Mouse (Mus musculus): ENCODE measurements at regions not wholly inside any gene's neighbourhood (a gene's known extent, or its start where the extent isn't known, plus 50 kb on each side); places are given as distances from the start of the nearest gene placed in this dataset.

GRCm38 (mm10) chr1:120935321-120935720, 333.1 kb downstream of the En1 start:
- no peaks in the 10 kb centered on the region for H3K4me1 ChIP-seq
- peaks cover 27% of the 10 kb centered on the region for H3K9me3 ChIP-seq
- H3K36me3 ChIP-seq (replicated peaks; ENCODE audit: low read length) = no peaks in the 10 kb centered on the region
- H3K4me3 ChIP-seq (replicated peaks) = no peak overlapping the region
- TF ChIP-seq GATA1 (IDR thresholded peaks at IDR 0.05; ENCODE audit: borderline replicate concordance, low read length) (no peak), FLI1 (IDR thresholded peaks at IDR 0.05; ENCODE audit: low read length) (no peak)
- H3K27me3 ChIP-seq (replicated peaks) = no peaks in the 10 kb centered on the region

GRCm38 (mm10) chr1:120943711-120944110, 341.5 kb downstream of the En1 start:
- H3K4me1 ChIP-seq = no peaks in the 10 kb centered on the region
- H3K9me3 ChIP-seq = peaks cover 21% of the 10 kb centered on the region
- H3K36me3 ChIP-seq (replicated peaks; ENCODE audit: low read length) = no peaks in the 10 kb centered on the region
- H3K27me3 ChIP-seq (replicated peaks) = no peaks in the 10 kb centered on the region
- H3K4me3 ChIP-seq (replicated peaks) = no peak overlapping the region
- no peak for TF ChIP-seq FLI1 (IDR thresholded peaks at IDR 0.05; ENCODE audit: low read length)
- TF ChIP-seq GATA1 (IDR thresholded peaks at IDR 0.05; ENCODE audit: borderline replicate concordance, low read length) = no peak

- Histone ChIP-seq H3K36me3 (replicated peaks; ENCODE audit: low read length) (no peaks in the 10 kb centered on the region), H3K9me3 (no peaks in the 10 kb centered on the region; the same call in 1 of the 2 replicates), H3K27me3 (replicated peaks) (no peaks in the 10 kb centered on the region), H3K4me3 (replicated peaks) (no peak overlapping the region), H3K4me1 (no peaks in the 10 kb centered on the region)
- TF ChIP-seq FLI1 (IDR thresholded peaks at IDR 0.05; ENCODE audit: low read length) (no peak), GATA1 (IDR thresholded peaks at IDR 0.05; ENCODE audit: borderline replicate concordance, low read length) (no peak)
Measured at GRCm38 (mm10) chr1:120946349-120946748, 344.1 kb downstream of the En1 start.

- Histone ChIP-seq H3K9me3 (no peaks in the 10 kb centered on the region), H3K4me1 (no peaks in the 10 kb centered on the region), H3K36me3 (replicated peaks; ENCODE audit: low read length) (no peaks in the 10 kb centered on the region), H3K4me3 (replicated peaks) (no peak overlapping the region), H3K27me3 (replicated peaks) (no peaks in the 10 kb centered on the region)
- TF ChIP-seq GATA1 (IDR thresholded peaks at IDR 0.05; ENCODE audit: borderline replicate concordance, low read length) = no peak
Measured at GRCm38 (mm10) chr1:120961235-120961634, 359.0 kb downstream of the En1 start.

GRCm38 (mm10) chr1:120961984-120962383, 359.8 kb downstream of the En1 start:
- H3K4me3 ChIP-seq (replicated peaks) = no peak overlapping the region
- H3K27me3 ChIP-seq (replicated peaks) = no peaks in the 10 kb centered on the region
- no peaks in the 10 kb centered on the region for H3K36me3 ChIP-seq (replicated peaks; ENCODE audit: low read length)
- no peak for TF ChIP-seq GATA1 (IDR thresholded peaks at IDR 0.05; ENCODE audit: borderline replicate concordance, low read length)
- no peaks in the 10 kb centered on the region for H3K4me1 ChIP-seq
- no peaks in the 10 kb centered on the region for H3K9me3 ChIP-seq

GRCm38 (mm10) chr1:120963477-120964178, 361.4 kb downstream of the En1 start:
- no peak for TF ChIP-seq FLI1 (IDR thresholded peaks at IDR 0.05; ENCODE audit: low read length)
- TF ChIP-seq GATA1 (IDR thresholded peaks at IDR 0.05; ENCODE audit: borderline replicate concordance, low read length) = no peak
- H3K9me3 ChIP-seq = no peaks in the 10 kb centered on the region
- H3K27me3 ChIP-seq (replicated peaks) = no peaks in the 10 kb centered on the region
- no peak overlapping the region for H3K4me3 ChIP-seq (replicated peaks)
- H3K4me1 ChIP-seq = no peaks in the 10 kb centered on the region
- H3K36me3 ChIP-seq (replicated peaks; ENCODE audit: low read length) = no peaks in the 10 kb centered on the region

GRCm38 (mm10) chr1:120964179-120964517, 361.9 kb downstream of the En1 start:
- no peak overlapping the region for H3K4me3 ChIP-seq (replicated peaks)
- no peak for TF ChIP-seq FLI1 (IDR thresholded peaks at IDR 0.05; ENCODE audit: low read length)
- TF ChIP-seq GATA1 (IDR thresholded peaks at IDR 0.05; ENCODE audit: borderline replicate concordance, low read length) = no peak
- no peaks in the 10 kb centered on the region for H3K4me1 ChIP-seq
- no peaks in the 10 kb centered on the region for H3K36me3 ChIP-seq (replicated peaks; ENCODE audit: low read length)
- H3K27me3 ChIP-seq (replicated peaks) = no peaks in the 10 kb centered on the region
- no peaks in the 10 kb centered on the region for H3K9me3 ChIP-seq

- TF ChIP-seq GATA1 (IDR thresholded peaks at IDR 0.05; ENCODE audit: borderline replicate concordance, low read length) (no peak), FLI1 (IDR thresholded peaks at IDR 0.05; ENCODE audit: low read length) (no peak)
- Histone ChIP-seq H3K4me3 (replicated peaks) (no peak overlapping the region), H3K9me3 (no peaks in the 10 kb centered on the region), H3K4me1 (no peaks in the 10 kb centered on the region), H3K27me3 (replicated peaks) (no peaks in the 10 kb centered on the region), H3K36me3 (replicated peaks; ENCODE audit: low read length) (no peaks in the 10 kb centered on the region)
Measured at GRCm38 (mm10) chr1:120966132-120966531, 363.9 kb downstream of the En1 start.

GRCm38 (mm10) chr1:120974661-120975060, 357.7 kb downstream of the Insig2 start:
- TF ChIP-seq GATA1 (IDR thresholded peaks at IDR 0.05; ENCODE audit: borderline replicate concordance, low read length) (no peak), FLI1 (IDR thresholded peaks at IDR 0.05; ENCODE audit: low read length) (no peak)
- H3K27me3 ChIP-seq (replicated peaks) = no peaks in the 10 kb centered on the region
- peaks cover 5% of the 10 kb centered on the region; the same call in 1 of the 2 replicates for H3K9me3 ChIP-seq
- H3K4me1 ChIP-seq = no peaks in the 10 kb centered on the region
- no peaks in the 10 kb centered on the region for H3K36me3 ChIP-seq (replicated peaks; ENCODE audit: low read length)
- no peak overlapping the region for H3K4me3 ChIP-seq (replicated peaks)

- Histone ChIP-seq H3K9me3 (peaks cover 37% of the 10 kb centered on the region), H3K4me3 (replicated peaks) (no peak overlapping the region), H3K36me3 (replicated peaks; ENCODE audit: low read length) (no peaks in the 10 kb centered on the region), H3K27me3 (replicated peaks) (no peaks in the 10 kb centered on the region), H3K4me1 (no peaks in the 10 kb centered on the region)
- TF ChIP-seq GATA1 (IDR thresholded peaks at IDR 0.05; ENCODE audit: borderline replicate concordance, low read length) = no peak
- no peak for TF ChIP-seq FLI1 (IDR thresholded peaks at IDR 0.05; ENCODE audit: low read length)
Measured at GRCm38 (mm10) chr1:121004535-121004934, 327.9 kb downstream of the Insig2 start.

- no peak for TF ChIP-seq FLI1 (IDR thresholded peaks at IDR 0.05; ENCODE audit: low read length)
- TF ChIP-seq GATA1 (IDR thresholded peaks at IDR 0.05; ENCODE audit: borderline replicate concordance, low read length) = no peak
- H3K9me3 ChIP-seq = peaks cover 39% of the 10 kb centered on the region
- H3K4me1 ChIP-seq = no peaks in the 10 kb centered on the region
- no peak overlapping the region for H3K4me3 ChIP-seq (replicated peaks)
- no peaks in the 10 kb centered on the region for H3K36me3 ChIP-seq (replicated peaks; ENCODE audit: low read length)
- H3K27me3 ChIP-seq (replicated peaks) = no peaks in the 10 kb centered on the region
Measured at GRCm38 (mm10) chr1:121005198-121005597, 327.2 kb downstream of the Insig2 start.
